Mouse (Mus musculus): Measurements from ENCODE around the gene Skil. TPM values are rescaled to one million over a fixed set of nuclear protein-coding genes. Genes with fewer than 3 reads are reported as not detected.

Gene Skil
- polyA plus RNA-seq, 1 experiment, result 7.7 TPM

DNA sequence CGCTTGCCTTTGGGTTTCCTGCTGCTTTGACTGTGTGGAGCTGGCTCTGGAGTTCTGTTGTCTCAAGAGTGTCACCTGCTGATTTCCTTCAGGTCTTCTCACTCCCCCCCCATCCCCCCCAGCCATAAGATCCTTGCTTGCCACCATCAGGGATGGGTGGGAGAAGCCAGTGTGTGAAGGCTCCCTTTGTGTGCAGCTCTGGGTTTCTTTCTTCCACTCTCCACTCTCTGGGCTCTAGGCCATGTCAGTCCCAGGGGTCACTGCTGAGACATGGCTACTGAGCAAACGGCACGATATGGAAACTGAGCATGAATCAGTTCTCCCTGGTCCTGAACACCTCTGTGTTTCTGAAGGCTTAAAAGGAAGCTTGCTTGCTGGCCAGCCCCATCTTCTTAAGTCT lies 61.3 kb downstream of the Skil start:
- Histone ChIP-seq H3K4me3 (ENCODE audit: insufficient read depth, low read depth, low read length) (no peak overlapping the region), H3K36me3 (ENCODE audit: control insufficient read depth, insufficient read depth, low read length) (no peaks in the 10 kb centered on the region), H3K4me1 (ENCODE audit: control insufficient read depth, insufficient read depth, low read length) (no peaks in the 10 kb centered on the region), H3K27me3 (replicated peaks; ENCODE audit: control insufficient read depth, insufficient read depth, low read length) (no peaks in the 10 kb centered on the region), H3K27ac (ENCODE audit: insufficient read depth, low read depth, low read length) (no peak overlapping the region)
- WGBS, result 56% methylated on average over 3 of the region's 3 CpGs
- DNase-seq, result no peak
- TF ChIP-seq CTCF (conservative IDR thresholded peaks at IDR 0.05; ENCODE audit: insufficient read depth, insufficient read length, low read depth, low read length) (no peak), POLR2A (IDR thresholded peaks at IDR 0.05; ENCODE audit: low read depth, low read length) (no peak)

DNA sequence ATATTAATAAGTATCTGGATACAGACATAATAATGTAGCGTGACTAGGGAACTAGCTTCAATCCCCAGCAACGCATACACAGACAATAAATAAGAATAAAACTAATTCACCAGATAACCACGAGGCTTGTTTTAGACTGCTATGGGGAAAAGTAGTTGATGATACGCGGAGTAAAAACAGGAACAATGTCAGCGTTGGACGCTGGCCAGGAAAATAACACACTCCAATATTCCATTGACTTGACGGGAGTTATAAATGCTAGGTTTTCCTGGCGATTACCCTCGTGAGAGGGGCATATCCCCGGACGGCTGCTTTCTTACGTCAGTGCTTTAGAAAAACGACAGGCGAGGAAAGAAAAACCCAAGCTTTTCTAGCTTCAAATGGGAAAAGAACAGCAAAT lies 62.9 kb downstream of the Skil start:
- Histone ChIP-seq H3K4me1 (ENCODE audit: control insufficient read depth, insufficient read depth, low read length) (no peaks in the 10 kb centered on the region), H3K4me3 (ENCODE audit: insufficient read depth, low read depth, low read length) (no peak overlapping the region), H3K36me3 (ENCODE audit: control insufficient read depth, insufficient read depth, low read length) (no peaks in the 10 kb centered on the region), H3K27ac (ENCODE audit: insufficient read depth, low read depth, low read length) (no peak overlapping the region), H3K27me3 (replicated peaks; ENCODE audit: control insufficient read depth, insufficient read depth, low read length) (no peaks in the 10 kb centered on the region)
- no peak for TF ChIP-seq CTCF (conservative IDR thresholded peaks at IDR 0.05; ENCODE audit: insufficient read depth, insufficient read length, low read depth, low read length)
- TF ChIP-seq POLR2A (IDR thresholded peaks at IDR 0.05; ENCODE audit: low read depth, low read length), result no peak
- no peak for DNase-seq
- WGBS, result 70% methylated on average over 15 of the region's 15 CpGs

DNA sequence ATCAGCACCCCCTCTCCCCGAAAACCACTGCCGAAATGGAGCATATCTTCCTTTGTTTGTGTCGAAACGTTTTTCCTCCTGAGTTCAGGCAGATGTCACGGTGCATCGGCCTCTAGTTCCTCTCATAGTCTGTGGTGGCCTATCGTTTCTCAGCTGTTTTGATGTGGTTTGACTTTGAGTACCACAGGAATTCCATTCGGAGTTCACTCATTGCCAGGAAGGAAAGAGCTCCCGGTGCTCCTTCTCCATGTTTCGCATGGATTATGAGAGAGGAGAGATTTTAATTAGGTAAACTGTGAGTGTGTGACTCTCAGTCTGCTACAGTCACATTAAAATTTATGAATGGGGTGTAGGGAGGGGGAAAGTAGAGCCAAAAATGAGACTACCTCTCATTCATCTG lies 65.2 kb downstream of the Skil start:
- no peak for DNase-seq
- TF ChIP-seq CTCF (conservative IDR thresholded peaks at IDR 0.05; ENCODE audit: insufficient read depth, insufficient read length, low read depth, low read length) (no peak), POLR2A (IDR thresholded peaks at IDR 0.05; ENCODE audit: low read depth, low read length) (no peak)
- WGBS, result 60% methylated on average over 10 of the region's 10 CpGs

DNA sequence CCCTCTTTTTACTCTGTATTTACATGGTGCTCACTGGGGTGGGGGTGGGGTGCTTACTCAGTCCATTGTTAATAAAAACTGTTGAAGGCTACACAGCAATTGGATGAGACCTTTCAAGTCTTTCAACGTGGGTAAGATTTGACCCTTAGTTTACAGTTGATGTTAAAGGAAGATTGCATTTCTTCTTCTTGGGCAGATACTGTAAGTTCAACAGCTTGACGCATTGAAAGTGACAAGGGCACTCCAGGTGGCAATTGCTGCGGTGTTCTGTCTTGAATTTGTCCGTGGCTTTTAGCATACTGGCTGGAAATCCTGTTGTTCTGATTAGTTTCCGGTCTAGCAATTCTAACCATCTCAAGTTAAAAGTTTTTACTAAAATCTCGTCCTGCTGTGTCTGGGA lies 66.5 kb downstream of the Skil start:
- 49% methylated on average over 6 of the region's 6 CpGs for WGBS
- no peak for TF ChIP-seq CTCF (conservative IDR thresholded peaks at IDR 0.05; ENCODE audit: insufficient read depth, insufficient read length, low read depth, low read length)

More for the DNA sequence above, 65.2 kb downstream of the Skil start:
- Histone ChIP-seq H3K27me3 (replicated peaks; ENCODE audit: control insufficient read depth, insufficient read depth, low read length) (no peaks in the 10 kb centered on the region), H3K4me3 (ENCODE audit: insufficient read depth, low read depth, low read length) (no peak overlapping the region), H3K27ac (ENCODE audit: insufficient read depth, low read depth, low read length) (no peak overlapping the region), H3K36me3 (ENCODE audit: control insufficient read depth, insufficient read depth, low read length) (no peaks in the 10 kb centered on the region), H3K4me1 (ENCODE audit: control insufficient read depth, insufficient read depth, low read length) (no peaks in the 10 kb centered on the region)

DNA sequence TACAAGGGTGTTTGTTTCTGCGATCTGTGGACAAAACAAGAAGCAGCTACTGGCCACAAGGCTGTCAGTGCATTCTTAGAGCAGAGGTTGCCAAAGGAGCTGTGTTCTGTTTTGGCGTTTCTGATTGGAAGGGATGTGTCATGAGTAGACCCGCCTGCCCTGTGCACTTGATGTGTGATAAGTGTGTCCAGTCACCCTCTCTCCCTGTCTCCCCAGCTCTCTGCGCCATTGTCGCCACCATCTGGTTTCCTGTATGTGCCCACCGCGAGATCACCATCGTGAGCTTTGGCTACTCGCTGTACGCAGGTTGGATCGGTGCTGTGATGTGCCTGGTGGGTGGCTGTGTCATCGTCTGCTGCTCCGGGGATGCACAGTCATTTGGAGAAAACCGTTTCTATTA lies 68.0 kb downstream of the Skil start:
- Histone ChIP-seq H3K4me3 (ENCODE audit: insufficient read depth, low read depth, low read length) (no peak overlapping the region), H3K4me1 (ENCODE audit: control insufficient read depth, insufficient read depth, low read length) (no peaks in the 10 kb centered on the region), H3K27ac (ENCODE audit: insufficient read depth, low read depth, low read length) (no peak overlapping the region), H3K36me3 (ENCODE audit: control insufficient read depth, insufficient read depth, low read length) (no peaks in the 10 kb centered on the region), H3K27me3 (replicated peaks; ENCODE audit: control insufficient read depth, insufficient read depth, low read length) (no peaks in the 10 kb centered on the region)
- no peak for DNase-seq
- no peak for TF ChIP-seq POLR2A (IDR thresholded peaks at IDR 0.05; ENCODE audit: low read depth, low read length)
- TF ChIP-seq CTCF (conservative IDR thresholded peaks at IDR 0.05; ENCODE audit: insufficient read depth, insufficient read length, low read depth, low read length), result no peak
- WGBS, result 93% methylated on average over 14 of the region's 14 CpGs

More for the DNA sequence above, 66.5 kb downstream of the Skil start:
- Histone ChIP-seq H3K27ac (ENCODE audit: insufficient read depth, low read depth, low read length) (no peak overlapping the region), H3K27me3 (replicated peaks; ENCODE audit: control insufficient read depth, insufficient read depth, low read length) (no peaks in the 10 kb centered on the region), H3K36me3 (ENCODE audit: control insufficient read depth, insufficient read depth, low read length) (no peaks in the 10 kb centered on the region), H3K4me1 (ENCODE audit: control insufficient read depth, insufficient read depth, low read length) (no peaks in the 10 kb centered on the region), H3K4me3 (ENCODE audit: insufficient read depth, low read depth, low read length) (no peak overlapping the region)
- DNase-seq, result no peak

DNA sequence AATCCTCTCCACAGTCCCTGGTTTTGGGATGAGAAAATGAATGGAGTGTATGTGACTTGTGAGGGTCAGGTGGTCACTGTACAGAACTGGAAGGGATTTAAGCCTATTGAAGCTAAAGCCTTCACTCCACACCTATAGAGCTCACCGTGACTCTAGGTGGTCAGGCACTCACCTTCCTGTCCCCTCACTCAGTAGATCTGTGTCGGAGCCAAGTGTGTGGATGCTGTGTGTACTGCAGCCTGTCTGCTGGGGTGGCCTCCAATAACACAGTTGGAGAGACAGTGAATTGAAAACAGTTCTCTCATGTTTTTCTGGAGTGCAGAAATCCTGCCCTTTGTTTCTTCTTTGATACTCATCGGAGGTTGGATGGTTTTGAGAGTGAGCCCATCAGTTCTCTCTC lies 70.9 kb downstream of the Skil start:
- no peak for DNase-seq
- no peaks in the 10 kb centered on the region for H3K4me1 ChIP-seq (ENCODE audit: control insufficient read depth, insufficient read depth, low read length)
- H3K4me3 ChIP-seq (ENCODE audit: insufficient read depth, low read depth, low read length), result no peak overlapping the region
- no peaks in the 10 kb centered on the region for H3K36me3 ChIP-seq (ENCODE audit: control insufficient read depth, insufficient read depth, low read length)
- no peaks in the 10 kb centered on the region for H3K27me3 ChIP-seq (replicated peaks; ENCODE audit: control insufficient read depth, insufficient read depth, low read length)
- WGBS, result 78% methylated on average over 3 of the region's 3 CpGs
- H3K27ac ChIP-seq (ENCODE audit: insufficient read depth, low read depth, low read length), result no peak overlapping the region
- TF ChIP-seq CTCF (conservative IDR thresholded peaks at IDR 0.05; ENCODE audit: insufficient read depth, insufficient read length, low read depth, low read length) (no peak), POLR2A (IDR thresholded peaks at IDR 0.05; ENCODE audit: low read depth, low read length) (no peak)

DNA sequence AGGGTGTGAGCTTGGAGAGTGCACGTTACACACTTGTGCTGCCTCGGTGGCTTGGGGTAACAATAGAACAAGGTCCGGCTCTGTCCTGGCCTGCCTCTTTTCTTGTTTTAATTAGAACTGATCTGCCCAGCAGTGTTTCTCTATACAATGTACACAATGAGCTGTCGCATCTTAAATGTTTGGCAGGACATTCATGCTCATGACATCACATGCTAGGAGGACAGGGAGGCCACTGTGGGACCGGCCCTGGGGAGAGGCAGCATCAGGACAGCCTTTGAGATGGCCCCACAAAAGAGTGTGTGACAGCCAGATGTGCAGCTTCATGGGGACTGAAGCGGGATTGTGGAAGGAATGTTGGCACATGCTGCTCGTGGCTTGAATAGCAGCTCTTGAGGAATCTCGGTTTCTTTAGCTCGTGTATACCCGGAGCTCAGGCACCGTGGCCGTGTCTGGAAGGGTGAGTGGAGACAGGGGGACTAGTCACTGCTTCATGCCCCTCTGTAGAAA lies 71.6 kb downstream of the Skil start:
- TF ChIP-seq CTCF (conservative IDR thresholded peaks at IDR 0.05; ENCODE audit: insufficient read depth, insufficient read length, low read depth, low read length) (no peak), POLR2A (IDR thresholded peaks at IDR 0.05; ENCODE audit: low read depth, low read length) (no peak)
- Histone ChIP-seq H3K36me3 (ENCODE audit: control insufficient read depth, insufficient read depth, low read length) (no peaks in the 10 kb centered on the region), H3K27ac (ENCODE audit: insufficient read depth, low read depth, low read length) (no peak overlapping the region), H3K4me1 (ENCODE audit: control insufficient read depth, insufficient read depth, low read length) (no peaks in the 10 kb centered on the region), H3K27me3 (replicated peaks; ENCODE audit: control insufficient read depth, insufficient read depth, low read length) (no peaks in the 10 kb centered on the region), H3K4me3 (ENCODE audit: insufficient read depth, low read depth, low read length) (no peak overlapping the region)
- no peak for DNase-seq
- WGBS, result 64% methylated on average over 12 of the region's 12 CpGs

Other genes starting within 250 kb of the Skil start
- 38.3 and 40.1 TPM in 2 replicates for gene Gpr160, start 239.1 kb upstream of the Skil start, polyA plus RNA-seq (2012; rRNA removed)
- gene Phc3, start 125.6 kb upstream of the Skil start, polyA plus RNA-seq (2012; rRNA removed), result 23.9 and 27.7 TPM in 2 replicates
- gene Prkci, start 99.3 kb upstream of the Skil start, polyA plus RNA-seq (2012; rRNA removed), result 15.1 and 16.4 TPM in 2 replicates
- gene Cldn11, start 54.9 kb downstream of the Skil start, polyA plus RNA-seq (2012; rRNA removed), result 2.8 and 6.0 TPM in 2 replicates
- 0.07 and 0.13 TPM in 2 replicates for gene Slc7a14, start 215.3 kb downstream of the Skil start, polyA plus RNA-seq (2012; rRNA removed)